Mouse (Mus musculus): ENCODE measurements around the gene Zfp90. TPM values are rescaled to one million over a fixed set of nuclear protein-coding genes. Genes with fewer than 3 reads are reported as not detected.

Gene Zfp90
- polyA plus RNA-seq, 1 experiment from 2014 or later = 2.6 TPM

Other genes with a start within 250 kb of the Zfp90 start
- gene Slc7a6, start 246.5 kb upstream of the Zfp90 start, polyA plus RNA-seq (2015; fragmentation: Nextera tagmentation; extraction: Ambion mirVana) = 10.5 and 14.0 TPM in 2 replicates
- gene Slc7a6os, start 204.4 kb upstream of the Zfp90 start, polyA plus RNA-seq (2015; fragmentation: Nextera tagmentation; extraction: Ambion mirVana) = 15.5 and 16.5 TPM in 2 replicates
- 31.3 and 33.0 TPM in 2 replicates for gene Prmt7, start 204.4 kb upstream of the Zfp90 start, polyA plus RNA-seq (2015; fragmentation: Nextera tagmentation; extraction: Ambion mirVana)
- 0.35 and 0.67 TPM in 2 replicates for gene Smpd3, start 77.3 kb upstream of the Zfp90 start, polyA plus RNA-seq (2015; fragmentation: Nextera tagmentation; extraction: Ambion mirVana)
- not detected in 2 replicates for gene 6030452D12Rik, start 85.2 kb downstream of the Zfp90 start, polyA plus RNA-seq (2015; fragmentation: Nextera tagmentation; extraction: Ambion mirVana)
- 2.5 and 2.8 TPM in 2 replicates for gene Cdh3, start 95.6 kb downstream of the Zfp90 start, polyA plus RNA-seq (2015; fragmentation: Nextera tagmentation; extraction: Ambion mirVana)
- gene Gm10073, start 158.1 kb downstream of the Zfp90 start, polyA plus RNA-seq (2015; fragmentation: Nextera tagmentation; extraction: Ambion mirVana) = 12.0 and 12.4 TPM in 2 replicates
- gene Cdh1, start 188.0 kb downstream of the Zfp90 start, polyA plus RNA-seq (2015; fragmentation: Nextera tagmentation; extraction: Ambion mirVana) = 12.1 and 17.3 TPM in 2 replicates